Mouse (Mus musculus) thymus, adult 2 months (tissue): ENCODE data around the gene Cacna1e. TPM values are rescaled to one million over a fixed set of nuclear protein-coding genes. Genes with fewer than 3 reads are reported as not detected.

ENCODE experiments used
- DNase-seq: peaks from one replicate; pipeline ENCODE4 v3.0.0; 2021
- H3K27ac ChIP-seq: fragments of 200-500 bp; 2 replicates; pipeline ENCODE4 v1.5.1; 2012; ENCODE audit warnings: low read length, control low read depth; ENCODE audit not compliant: control insufficient read depth, insufficient read depth
- H3K27me3 ChIP-seq: fragments of 200-500 bp; 2 replicates; pipeline ENCODE4 v1.6.1; 2012; ENCODE audit warnings: mild to moderate bottlenecking, low read length, moderate library complexity, mixed read lengths; ENCODE audit not compliant: control insufficient read depth, insufficient read depth
- H3K36me3 ChIP-seq: fragments of 200-500 bp; 2 replicates; pipeline ENCODE4 v1.6.1; 2012; ENCODE audit warnings: mild to moderate bottlenecking, low read length, moderate library complexity; ENCODE audit not compliant: control insufficient read depth, insufficient read depth
- H3K4me1 ChIP-seq: fragments of 200-500 bp; replicated peaks from 2 replicates; pipeline ENCODE4 v1.6.1; 2012; ENCODE audit warnings: low read length; ENCODE audit not compliant: control insufficient read depth, insufficient read depth
- H3K4me3 ChIP-seq: fragments of 200-500 bp; 2 replicates; pipeline ENCODE4 v1.5.1; 2012; ENCODE audit warnings: mild to moderate bottlenecking, low read length, control low read depth, moderate library complexity; ENCODE audit not compliant: control insufficient read depth, insufficient read depth
- CTCF ChIP-seq: fragments of 200-500 bp; IDR thresholded peaks from 2 replicates; pipeline ENCODE4 v1.5.1; 2012; ENCODE audit warnings: mild to moderate bottlenecking, control low read depth, low read length, moderate library complexity, borderline replicate concordance; ENCODE audit not compliant: control insufficient read depth, poor library complexity, insufficient read depth; ENCODE audit errors: extremely low read depth
- POLR2A ChIP-seq: fragments of 200-500 bp; IDR thresholded peaks from 2 replicates; pipeline ENCODE4 v1.6.1; 2012; ENCODE audit warnings: mild to moderate bottlenecking, low read length, control low read depth, moderate library complexity; ENCODE audit not compliant: control insufficient read depth, poor library complexity, insufficient read depth; ENCODE audit errors: extremely low read depth
- WGBS: fragments of 180-500 bp; shearing (Covaris S2); methylation state at CpG from one replicate; pipeline ENCODE4 v1.1.7; 2018; 5-methylcytosine and 5-hydroxymethylcytosine counted together
- polyA plus RNA-seq: library from polyadenylated mRNA; depleted of rRNA; stranded (reverse); fragments of >200 nt; gene quantifications from 2 replicates; pipeline ENCODE4 v1.2.3, GENCODE M21; 2012

Gene Cacna1e
- polyA plus RNA-seq, 1 experiment, result 11.8 TPM

DNA sequence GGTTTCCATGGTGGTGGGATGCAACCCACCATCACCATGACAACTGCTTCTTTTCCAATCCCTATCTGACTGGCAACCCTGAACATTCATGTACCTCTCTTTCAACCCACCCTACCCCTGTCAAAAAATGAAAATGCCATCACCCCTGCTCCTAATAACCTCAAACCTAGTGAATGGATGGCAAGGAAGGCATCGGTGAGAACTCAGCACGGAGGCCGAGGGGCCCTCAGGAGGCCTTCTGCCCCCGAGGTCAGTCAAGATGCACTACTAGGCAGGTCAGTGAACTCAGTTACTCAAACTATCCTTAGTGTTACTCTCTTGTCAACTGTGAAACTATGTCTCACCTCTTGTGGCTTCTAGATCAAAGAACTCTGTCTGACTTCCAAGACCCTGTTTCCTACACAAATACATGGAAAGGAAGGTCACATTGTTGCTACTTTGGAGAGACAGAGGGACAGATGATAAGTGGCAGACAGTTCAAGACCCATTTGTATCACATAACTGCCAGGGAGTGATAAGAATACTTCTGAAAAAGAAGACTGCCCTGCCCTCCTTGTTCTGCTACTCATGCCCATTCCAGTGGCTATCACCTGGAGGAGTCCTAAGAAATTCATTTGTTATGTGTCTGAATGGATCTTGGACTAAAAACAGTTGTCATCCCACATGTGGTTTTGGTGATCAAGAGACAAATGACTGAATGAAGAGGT, 176.6 kb downstream of the Cacna1e start:
- H3K4me1 ChIP-seq, result no peaks in the 10 kb centered on the region
- H3K27ac ChIP-seq, result no peak overlapping the region
- 96% methylated on average over 4 of the region's 4 CpGs for WGBS
- no peak for DNase-seq
- H3K4me3 ChIP-seq, result no peak overlapping the region
- H3K27me3 ChIP-seq, result no peaks in the 10 kb centered on the region
- no peaks in the 10 kb centered on the region for H3K36me3 ChIP-seq
- TF ChIP-seq CTCF (no peak), POLR2A (no peak)

DNA sequence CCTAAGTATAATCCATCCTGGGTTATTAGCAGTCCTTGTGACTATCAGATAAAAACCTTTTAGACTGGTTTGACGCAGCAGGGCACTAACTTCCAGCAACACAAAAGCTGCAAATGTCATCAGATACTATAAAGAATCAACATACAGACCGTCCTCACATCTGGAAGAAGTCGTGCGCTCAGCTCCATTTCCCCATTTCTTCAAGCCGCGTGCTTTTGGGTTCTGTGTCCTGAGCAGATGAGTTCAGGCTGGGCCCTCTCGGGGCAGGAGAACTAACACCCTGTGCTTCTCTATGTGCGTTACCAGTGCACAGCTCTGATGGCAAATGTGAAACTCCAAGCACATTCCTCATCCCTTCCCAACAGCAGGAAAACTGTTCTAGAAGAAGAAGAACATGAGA, 177.3 kb downstream of the Cacna1e start:
- no peak for TF ChIP-seq CTCF
- TF ChIP-seq POLR2A, result no peak
- Histone ChIP-seq H3K27ac (no peak overlapping the region), H3K4me3 (no peak overlapping the region), H3K27me3 (no peaks in the 10 kb centered on the region), H3K4me1 (no peaks in the 10 kb centered on the region), H3K36me3 (no peaks in the 10 kb centered on the region)
- 86% methylated on average over 8 of the region's 8 CpGs for WGBS
- DNase-seq, result no peak

DNA sequence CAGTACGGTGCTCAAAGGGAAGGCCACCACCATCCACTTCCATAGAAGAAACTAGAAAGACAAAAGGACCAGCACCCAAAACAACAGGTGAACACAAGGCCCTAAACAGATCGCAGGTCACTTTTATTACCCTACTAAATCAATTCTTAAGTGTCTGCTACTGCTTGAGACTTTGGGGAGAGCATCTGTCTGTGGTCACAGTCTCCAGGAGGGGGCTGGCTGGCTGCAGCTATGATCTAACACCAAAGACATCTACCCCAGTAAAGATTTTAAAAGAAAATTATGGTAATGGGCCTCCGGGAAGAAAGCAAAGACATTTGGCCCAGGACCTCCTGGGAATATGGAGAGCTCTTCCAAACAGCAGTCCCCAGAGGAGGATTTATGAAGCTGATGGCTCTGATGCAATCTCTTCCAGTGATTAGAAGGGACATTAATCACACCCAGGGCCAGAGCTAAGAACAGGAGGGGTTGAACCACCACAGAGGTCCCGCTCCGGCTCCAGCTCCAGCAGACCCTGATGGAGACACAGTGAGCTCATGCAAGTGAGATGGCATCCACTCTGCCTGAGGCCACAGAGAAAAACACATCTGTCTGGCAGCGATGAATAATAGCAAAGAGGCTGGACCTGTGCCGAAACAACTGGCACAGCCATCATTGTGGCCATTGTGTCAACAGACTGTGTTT, 178.3 kb downstream of the Cacna1e start:
- Histone ChIP-seq H3K27me3 (no peaks in the 10 kb centered on the region), H3K36me3 (no peaks in the 10 kb centered on the region), H3K4me1 (no peaks in the 10 kb centered on the region), H3K4me3 (no peak overlapping the region), H3K27ac (no peak overlapping the region)
- DNase-seq, result no peak
- WGBS, result 93% methylated on average over 7 of the region's 7 CpGs
- TF ChIP-seq POLR2A (no peak), CTCF (no peak)

DNA sequence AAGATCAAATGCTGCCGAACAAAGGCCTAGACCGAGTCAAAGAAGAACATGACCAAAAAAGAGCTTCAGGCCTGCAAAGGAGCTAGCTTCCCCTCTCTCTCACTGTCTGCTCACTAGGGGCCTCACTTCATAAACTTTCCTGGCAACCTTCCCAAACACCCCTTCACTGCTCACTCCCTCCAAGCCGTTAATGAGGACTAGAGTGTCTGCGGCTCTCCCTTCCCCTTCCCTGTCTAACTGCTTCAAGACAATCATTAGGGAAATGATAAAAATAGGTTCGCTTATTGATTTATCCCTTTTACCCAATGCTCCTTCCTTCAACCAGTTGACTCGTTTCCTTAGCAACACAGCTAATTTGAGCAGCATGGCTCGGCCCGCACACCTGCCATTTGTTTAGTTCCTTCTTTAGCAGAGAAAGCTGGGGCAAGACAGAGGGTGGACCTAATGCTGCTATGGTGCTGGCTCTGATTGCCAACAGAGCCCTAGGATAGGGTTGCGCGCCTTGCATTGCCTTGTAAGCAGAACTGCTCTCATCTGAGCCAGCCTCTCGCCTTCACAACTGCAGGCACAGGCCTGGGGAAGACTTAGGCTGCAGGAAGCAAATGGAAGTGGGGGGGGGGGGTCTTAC, 179.6 kb downstream of the Cacna1e start:
- no peak overlapping the region for H3K27ac ChIP-seq
- WGBS, result 24% methylated on average over 11 of the region's 11 CpGs
- DNase-seq, result no peak
- H3K4me1 ChIP-seq, result no peaks in the 10 kb centered on the region
- TF ChIP-seq CTCF, result no peak
- no peak for TF ChIP-seq POLR2A
- H3K27me3 ChIP-seq, result no peaks in the 10 kb centered on the region
- H3K4me3 ChIP-seq, result no peak overlapping the region
- H3K36me3 ChIP-seq, result no peaks in the 10 kb centered on the region

DNA sequence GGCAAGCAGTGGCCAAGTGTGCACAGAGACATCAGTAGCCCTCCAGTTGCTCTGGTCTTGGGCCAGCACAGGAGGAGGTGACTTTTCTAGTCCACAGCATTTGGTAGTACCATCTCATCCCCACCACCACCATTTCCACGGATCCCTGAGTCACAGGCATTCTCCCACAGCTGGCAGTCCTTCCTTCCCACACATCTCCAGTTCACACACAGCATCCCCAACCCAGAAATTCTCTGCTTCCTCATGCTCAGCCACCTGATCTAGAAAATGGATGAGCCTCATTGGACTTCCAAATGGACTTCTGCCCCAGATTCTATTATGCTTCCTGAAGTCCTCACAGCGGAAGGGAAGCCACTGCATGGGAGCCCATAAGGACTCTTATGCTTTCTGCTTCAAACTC, 181.7 kb downstream of the Cacna1e start:
- no peak for DNase-seq
- H3K27ac ChIP-seq, result no peak overlapping the region
- no peaks in the 10 kb centered on the region for H3K36me3 ChIP-seq
- no peaks in the 10 kb centered on the region for H3K27me3 ChIP-seq
- H3K4me1 ChIP-seq, result no peaks in the 10 kb centered on the region
- WGBS, result 87% methylated on average over 2 of the region's 2 CpGs
- no peak overlapping the region for H3K4me3 ChIP-seq
- no peak for TF ChIP-seq POLR2A
- no peak for TF ChIP-seq CTCF

DNA sequence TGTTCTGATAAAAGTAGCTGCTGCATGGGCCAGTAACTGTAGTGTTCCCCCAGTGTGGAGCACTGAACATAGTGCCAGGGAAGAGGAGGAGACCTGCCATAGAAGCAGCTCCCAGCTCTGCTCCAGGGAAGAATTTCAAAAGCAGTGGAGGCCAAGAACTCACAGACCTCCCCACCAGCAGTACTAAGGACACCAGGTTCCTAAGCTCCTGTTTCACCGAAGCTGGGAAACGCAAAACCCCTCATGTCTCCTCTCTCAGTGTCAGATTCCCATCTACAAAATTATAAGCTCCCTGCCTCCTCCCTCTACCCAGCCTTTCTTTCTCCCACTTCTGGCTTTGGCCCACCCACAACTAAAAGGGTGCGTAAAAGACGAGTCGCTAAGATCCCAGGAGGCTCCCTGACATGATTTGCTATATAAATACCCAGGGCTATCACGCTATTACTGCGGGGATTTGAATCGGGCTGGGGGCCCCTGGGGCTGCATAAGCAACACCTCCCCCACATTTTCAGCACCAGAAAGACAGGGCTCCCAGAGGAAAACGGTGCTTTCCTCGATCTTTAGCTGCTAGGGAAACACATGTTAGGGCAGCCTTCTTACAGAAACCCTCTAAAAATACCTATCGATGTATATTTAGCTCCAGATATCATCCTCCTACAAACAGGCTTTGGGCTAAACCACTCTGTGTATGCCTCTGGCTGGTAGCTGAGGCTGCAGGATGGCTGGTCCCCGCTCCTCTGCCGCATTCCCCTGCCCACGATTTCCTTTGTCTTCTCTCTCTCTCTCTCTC, 195.2 kb downstream of the Cacna1e start:
- Histone ChIP-seq H3K36me3 (no peaks in the 10 kb centered on the region), H3K4me1 (no peaks in the 10 kb centered on the region), H3K27ac (no peak overlapping the region), H3K4me3 (no peak overlapping the region), H3K27me3 (no peaks in the 10 kb centered on the region)
- WGBS, result 63% methylated on average over 14 of the region's 14 CpGs
- TF ChIP-seq POLR2A (no peak), CTCF (no peak)
- DNase-seq, result no peak
